Mouse (Mus musculus) kidney, embryonic 14.5 days (tissue): ENCODE results near the gene Phldb3. TPM values are rescaled to one million over a fixed set of nuclear protein-coding genes. Genes with fewer than 3 reads are reported as not detected.

Source experiments
- ATAC-seq: fragments of 200-750 bp; cut with Nextera tagmentation; 2 replicates; pipeline ENCODE4 v1.8.0; 2017; ENCODE audit warnings: moderate number of reproducible peaks, mild to moderate bottlenecking, moderate TSS enrichment, moderate library complexity; ENCODE audit not compliant: low FRiP score, low TSS enrichment
- H3K27ac ChIP-seq: fragments of 300-500 bp; sonication (generic); 2 replicates; pipeline ENCODE4 v1.5.1; 2014; ENCODE audit warnings: low read depth, mild to moderate bottlenecking, low read length, moderate library complexity, mixed read lengths
- H3K27me3 ChIP-seq: fragments of 300-500 bp; sonication (generic); 2 replicates; pipeline ENCODE4 v1.6.1; 2014; ENCODE audit warnings: mild to moderate bottlenecking, low read length; ENCODE audit not compliant: control insufficient read depth, insufficient read depth
- H3K36me3 ChIP-seq: fragments of 300-500 bp; sonication (generic); 2 replicates; pipeline ENCODE4 v1.6.1; 2014; ENCODE audit warnings: low read length, mixed read lengths; ENCODE audit not compliant: control insufficient read depth, insufficient read depth
- H3K4me1 ChIP-seq: fragments of 300-500 bp; sonication (generic); 2 replicates; pipeline ENCODE4 v1.6.1; 2014; ENCODE audit warnings: low read length, mixed read lengths; ENCODE audit not compliant: control insufficient read depth, insufficient read depth
- H3K4me2 ChIP-seq: fragments of 300-500 bp; sonication (generic); replicated peaks from 2 replicates; pipeline ENCODE4 v1.6.1; 2014; ENCODE audit warnings: low read depth, mild to moderate bottlenecking, low read length
- H3K4me3 ChIP-seq: fragments of 300-500 bp; sonication (generic); 2 replicates; pipeline ENCODE4 v1.5.1; 2014; ENCODE audit warnings: mild to moderate bottlenecking, low read length
- H3K9ac ChIP-seq: fragments of 300-500 bp; sonication (generic); 2 replicates; pipeline ENCODE4 v1.6.1; 2014; ENCODE audit warnings: low read depth, mild to moderate bottlenecking, low read length, moderate library complexity
- H3K9me3 ChIP-seq: fragments of 300-500 bp; sonication (generic); 2 replicates; pipeline ENCODE4 v1.6.1; 2016; ENCODE audit warnings: low read length; ENCODE audit not compliant: control insufficient read depth
- WGBS: fragments of 180-500 bp; shearing (Covaris S2); extraction: QIAGEN DNeasy Blood & Tissue Kit; methylation state at CpG from one replicate; pipeline ENCODE4 v1.1.7; 2014; 5-methylcytosine and 5-hydroxymethylcytosine counted together
- polyA plus RNA-seq: library from polyadenylated mRNA; unstranded; fragments of >200 nt; fragmentation: Nextera tagmentation; extraction: Ambion mirVana; gene quantifications from 2 replicates; pipeline ENCODE4 v1.2.1, GENCODE M21; 2014

Gene Phldb3
- polyA plus RNA-seq = 0.24 and 0.32 TPM in 2 replicates

DNA sequence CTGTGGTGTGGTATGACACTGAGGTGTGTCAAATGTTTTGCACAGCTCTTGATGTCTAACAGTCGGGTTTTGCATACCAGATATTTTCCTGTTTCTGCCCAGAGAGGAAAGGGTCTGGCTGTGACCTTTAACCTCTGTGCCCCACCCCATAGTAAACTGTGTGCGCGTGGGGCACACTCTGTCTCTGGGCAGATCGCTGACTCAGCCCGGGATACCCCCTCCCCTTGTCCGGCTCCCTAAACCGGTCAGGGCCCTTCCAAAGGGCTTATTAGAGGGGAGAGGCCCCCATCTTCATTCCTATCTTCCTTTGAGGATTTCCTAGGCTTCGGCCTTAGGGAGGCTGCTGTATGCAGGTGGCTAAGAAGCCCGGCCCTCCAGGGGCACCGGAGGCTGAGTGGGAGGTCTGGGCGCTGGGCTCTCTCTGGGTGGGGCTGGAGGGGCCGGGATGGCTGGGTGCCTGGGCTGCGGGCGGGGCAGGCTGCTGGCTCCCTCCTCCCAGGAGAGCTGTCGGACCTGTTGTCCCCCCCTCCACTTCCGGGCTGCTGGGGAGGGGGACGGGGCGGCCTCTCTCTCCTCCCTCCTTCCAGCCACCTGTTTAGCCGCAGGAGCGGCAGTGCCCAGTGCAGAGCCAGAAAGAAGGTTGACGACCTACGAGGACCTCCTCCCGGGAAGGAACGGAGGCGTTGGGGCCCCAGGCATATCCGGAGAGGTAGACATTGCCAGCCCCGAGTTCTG, at the start of gene Phldb3:
Gene Phldb3, plus strand, starts transcription at position 620 of the 735 bp plus-strand sequence.
- Histone ChIP-seq H3K4me2 (peak within 1 kb of the TSS; percentile 61), H3K27me3 (peaks cover 40% of the 10 kb centered on the region)
- 2% methylated on average over 26 of the region's 27 CpGs for WGBS

GRCm38 (mm10) chr7:24561450-24561849, 49.1 kb upstream of the Phldb3 start:
- Histone ChIP-seq H3K36me3 (peaks cover 53% of the 10 kb centered on the region), H3K4me3 (no peak overlapping the region), H3K4me1 (no peaks in the 10 kb centered on the region), H3K9ac (no peak overlapping the region), H3K9me3 (no peaks in the 10 kb centered on the region), H3K27me3 (no peaks in the 10 kb centered on the region), H3K4me2 (no peak overlapping the region), H3K27ac (no peak overlapping the region)
- whole genome bisulfite sequencing = 82% methylated on average over 4 of the region's 4 CpGs
- no peak for ATAC-seq

More for the DNA sequence above, at the start of gene Phldb3:
- Histone ChIP-seq H3K9ac (peak within 1 kb of the TSS; percentile 34; the same call in 1 of the 2 replicates), H3K36me3 (no peaks in the 10 kb centered on the region), H3K27ac (no peak within 1 kb of the TSS; the same call in 1 of the 2 replicates), H3K4me1 (peaks cover 14% of the 10 kb centered on the region; the same call in 1 of the 2 replicates), H3K9me3 (no peaks in the 10 kb centered on the region), H3K4me3 (peak within 1 kb of the TSS; percentile 45)
- ATAC-seq = peak; percentile 43

DNA sequence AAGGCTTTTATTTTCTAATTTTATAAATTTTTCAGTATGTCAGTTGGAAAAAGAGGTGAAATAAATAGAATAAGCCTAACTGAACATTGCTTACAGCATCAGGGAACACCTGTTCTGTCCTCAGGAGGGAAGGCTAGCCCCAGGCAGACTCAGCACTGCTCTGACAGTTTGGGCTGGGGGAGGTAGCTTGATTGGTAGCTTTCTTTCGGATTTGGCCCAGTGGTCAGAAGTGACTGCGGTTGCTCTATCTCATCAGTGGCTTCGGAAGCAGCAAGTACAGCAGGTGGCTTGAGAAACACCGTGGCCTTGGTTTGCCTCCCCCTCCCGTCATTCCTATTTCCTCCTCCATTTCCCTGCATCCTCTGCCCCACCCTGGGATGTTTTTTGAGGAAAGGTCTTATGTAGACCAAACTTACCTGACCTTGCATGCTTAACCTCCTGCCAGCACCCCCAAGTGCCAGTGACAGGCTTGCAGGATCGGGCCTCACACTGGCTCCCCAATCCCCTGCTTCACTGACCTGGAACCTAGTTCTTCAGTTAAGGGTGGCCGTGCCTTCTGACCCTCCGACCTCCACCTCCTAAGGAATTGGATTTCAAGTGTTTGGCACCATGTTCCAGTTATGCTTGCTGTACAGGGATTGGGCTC, 47.2 kb upstream of the Phldb3 start:
- WGBS = 53% methylated on average over 8 of the region's 8 CpGs
- no peak overlapping the region for H3K9ac ChIP-seq
- no peak for ATAC-seq
- peaks cover 67% of the 10 kb centered on the region for H3K36me3 ChIP-seq
- H3K27me3 ChIP-seq = no peaks in the 10 kb centered on the region
- no peak overlapping the region for H3K4me3 ChIP-seq
- no peak overlapping the region for H3K27ac ChIP-seq
- no peaks in the 10 kb centered on the region for H3K4me1 ChIP-seq
- H3K4me2 ChIP-seq = no peak overlapping the region
- no peaks in the 10 kb centered on the region for H3K9me3 ChIP-seq

- Histone ChIP-seq H3K4me1 (no peaks in the 10 kb centered on the region), H3K4me3 (no peak overlapping the region), H3K9ac (no peak overlapping the region), H3K27ac (no peak overlapping the region), H3K4me2 (no peak overlapping the region), H3K9me3 (no peaks in the 10 kb centered on the region), H3K27me3 (no peaks in the 10 kb centered on the region), H3K36me3 (peaks cover 72% of the 10 kb centered on the region)
- no peak for ATAC-seq
- WGBS = 81% methylated on average over 4 of the region's 4 CpGs
Observed at GRCm38 (mm10) chr7:24563837-24564206, 46.7 kb upstream of the Phldb3 start.

DNA sequence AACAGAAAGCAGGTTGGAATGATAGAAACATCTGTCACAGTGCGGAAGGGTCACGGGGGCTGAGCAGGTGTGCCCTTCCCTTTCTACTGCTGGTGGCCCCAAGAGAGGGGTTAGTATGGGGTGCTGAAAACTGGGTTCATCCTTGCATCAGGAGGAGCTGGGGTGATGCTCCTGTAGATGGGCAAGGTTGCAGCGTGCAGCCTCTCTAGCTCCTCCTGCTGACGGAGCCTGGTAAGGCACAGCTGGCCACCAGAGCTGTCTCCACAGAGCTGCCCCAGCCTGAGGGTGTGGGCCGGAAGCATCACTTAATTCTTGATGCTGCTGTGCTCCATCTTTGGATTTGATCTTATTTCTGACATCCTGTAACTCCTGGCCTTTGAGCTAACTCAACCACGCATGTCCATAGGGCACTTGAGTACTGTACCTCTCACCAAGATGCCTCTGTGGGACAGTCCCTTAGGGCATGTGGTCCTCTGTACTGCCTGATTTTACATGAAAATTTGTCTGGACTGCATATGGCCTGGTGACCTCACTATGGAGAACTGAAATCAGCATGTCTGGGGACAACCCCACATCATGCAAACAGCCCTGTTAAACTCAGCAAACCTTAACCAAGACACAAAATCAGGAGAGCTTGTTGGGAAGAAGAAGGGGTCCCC, 45.8 kb upstream of the Phldb3 start:
- no peak overlapping the region for H3K4me3 ChIP-seq
- no peak overlapping the region for H3K27ac ChIP-seq
- 66% methylated on average over 6 of the region's 6 CpGs for WGBS
- H3K9me3 ChIP-seq = no peaks in the 10 kb centered on the region
- peaks cover 72% of the 10 kb centered on the region for H3K36me3 ChIP-seq
- no peak overlapping the region for H3K4me2 ChIP-seq
- no peaks in the 10 kb centered on the region for H3K4me1 ChIP-seq
- peak; percentile 25; the same call in 1 of the 2 replicates for ATAC-seq
- H3K27me3 ChIP-seq = no peaks in the 10 kb centered on the region
- no peak overlapping the region for H3K9ac ChIP-seq

DNA sequence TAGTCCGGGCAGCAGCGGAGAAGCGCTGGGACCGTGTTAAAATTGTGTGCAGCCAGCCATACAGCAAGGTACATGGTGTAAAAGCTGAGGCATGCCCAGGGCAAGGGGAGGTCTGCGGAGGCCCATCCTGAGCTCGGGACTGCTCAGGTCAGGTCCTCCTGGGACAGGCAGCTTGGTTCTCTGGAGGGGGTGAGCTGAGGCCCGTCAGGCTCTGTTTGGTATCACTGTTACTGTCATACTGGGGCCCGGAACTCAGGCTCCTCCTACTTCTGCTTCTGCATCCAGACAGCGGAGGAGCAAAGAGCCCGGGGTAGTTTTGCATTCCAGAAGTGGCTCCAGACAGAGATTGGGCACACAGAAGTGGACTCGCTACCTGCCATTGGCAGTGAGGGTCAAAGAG, 44.9 kb upstream of the Phldb3 start:
- Histone ChIP-seq H3K36me3 (peaks cover 72% of the 10 kb centered on the region), H3K27me3 (no peaks in the 10 kb centered on the region), H3K27ac (no peak overlapping the region), H3K4me2 (no peak overlapping the region), H3K9me3 (no peaks in the 10 kb centered on the region), H3K4me3 (no peak overlapping the region), H3K9ac (no peak overlapping the region), H3K4me1 (no peaks in the 10 kb centered on the region)
- 96% methylated on average over 11 of the region's 11 CpGs for WGBS
- ATAC-seq = no peak

- Histone ChIP-seq H3K9ac (no peak overlapping the region), H3K4me1 (no peaks in the 10 kb centered on the region), H3K4me3 (no peak overlapping the region), H3K4me2 (no peak overlapping the region), H3K27ac (no peak overlapping the region), H3K36me3 (peaks cover 72% of the 10 kb centered on the region), H3K9me3 (no peaks in the 10 kb centered on the region), H3K27me3 (no peaks in the 10 kb centered on the region)
- no peak for ATAC-seq
- WGBS = 93% methylated on average over 9 of the region's 9 CpGs
Observed at GRCm38 (mm10) chr7:24566206-24566605, 44.4 kb upstream of the Phldb3 start.

- Histone ChIP-seq H3K4me2 (no peak overlapping the region), H3K9ac (no peak overlapping the region), H3K27me3 (no peaks in the 10 kb centered on the region), H3K4me1 (no peaks in the 10 kb centered on the region), H3K4me3 (no peak overlapping the region), H3K27ac (no peak overlapping the region), H3K9me3 (no peaks in the 10 kb centered on the region), H3K36me3 (peaks cover 74% of the 10 kb centered on the region)
- 91% methylated on average over 4 of the region's 4 CpGs for WGBS
- ATAC-seq = no peak
Observed at GRCm38 (mm10) chr7:24568512-24568911, 42.1 kb upstream of the Phldb3 start.

DNA sequence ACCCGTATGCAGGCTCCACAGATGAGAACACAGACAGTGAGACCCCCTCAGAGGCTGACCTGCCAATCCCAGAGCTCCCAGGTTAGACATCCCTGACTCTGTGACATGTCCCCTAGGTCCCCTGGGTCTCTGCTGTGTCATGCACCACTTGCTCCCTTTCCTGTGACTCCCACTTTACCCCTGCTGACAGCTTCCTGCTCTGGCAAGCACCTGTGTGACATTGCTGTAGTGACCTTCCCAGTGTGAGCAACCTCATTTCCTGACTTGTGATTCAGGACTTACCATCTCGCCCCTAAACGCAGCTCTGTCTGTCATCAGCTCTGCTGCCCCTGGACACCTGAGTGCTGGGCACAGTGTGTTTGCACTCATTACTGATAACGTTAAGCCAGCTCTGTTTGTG, 39.5 kb upstream of the Phldb3 start:
- 0 out of 2 replicates have a peak, but pooled peaks cover 3% of the 10 kb centered on the region for H3K4me1 ChIP-seq
- no peaks in the 10 kb centered on the region for H3K27me3 ChIP-seq
- no peak overlapping the region for H3K4me2 ChIP-seq
- H3K27ac ChIP-seq = no peak overlapping the region
- no peak overlapping the region for H3K9ac ChIP-seq
- no peaks in the 10 kb centered on the region for H3K9me3 ChIP-seq
- 81% methylated on average over 4 of the region's 4 CpGs for WGBS
- H3K4me3 ChIP-seq = no peak overlapping the region
- ATAC-seq = no peak
- peaks cover 59% of the 10 kb centered on the region for H3K36me3 ChIP-seq
